Mouse (Mus musculus): Measurements from ENCODE around the gene Disp1. TPM values are rescaled to one million over a fixed set of nuclear protein-coding genes. Genes with fewer than 3 reads are reported as not detected.

Gene Disp1
- polyA plus RNA-seq, 1 experiment from 2014 or later: 7.7 TPM

DNA sequence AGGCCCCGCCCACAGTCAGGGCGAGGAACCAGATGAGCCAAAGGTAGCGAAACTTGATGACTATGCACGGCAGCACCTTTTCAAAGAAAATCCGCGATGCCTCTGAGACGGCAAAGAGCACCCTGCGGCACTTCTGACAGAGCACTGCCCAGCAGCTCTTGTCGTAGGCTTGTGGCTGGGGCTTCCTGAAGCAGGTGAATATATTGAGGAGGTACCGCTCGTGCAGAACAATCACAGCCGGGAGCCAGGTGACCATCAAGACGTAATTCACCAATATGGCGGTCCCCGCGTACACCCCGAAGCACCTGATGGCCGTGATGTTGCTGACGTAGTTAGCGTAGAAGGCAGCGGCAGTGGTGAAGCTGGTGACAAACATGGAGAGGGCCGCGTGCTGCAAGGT is 132.7 kb downstream of the Disp1 start:
- H3K4me2 ChIP-seq: no peak overlapping the region
- ATAC-seq (replicated peaks; ENCODE audit: low FRiP score): no peak

DNA sequence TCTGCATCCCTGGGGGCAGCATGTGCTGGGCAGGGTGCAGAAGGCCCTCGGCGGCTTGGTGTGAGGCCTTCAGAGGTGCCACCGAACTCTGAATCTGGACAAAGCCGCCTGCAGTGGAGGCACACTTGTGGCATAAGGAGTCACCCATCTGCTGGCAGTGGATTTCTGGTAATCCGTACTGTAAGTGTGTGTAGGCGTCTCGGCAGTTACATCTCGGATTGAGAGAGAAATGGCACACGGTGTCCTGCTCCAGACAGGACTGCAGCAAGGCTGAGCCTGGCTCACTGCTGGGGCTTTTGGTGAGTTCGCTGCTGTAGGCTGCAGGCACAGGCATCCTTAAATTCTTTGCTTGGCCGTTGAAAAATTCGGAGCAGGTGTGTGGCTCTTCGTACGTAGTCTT is 134.5 kb downstream of the Disp1 start:
- no peaks in the 10 kb centered on the region for H3K4me1 ChIP-seq (replicated peaks; ENCODE audit: control insufficient read depth, insufficient read depth, low read length)
- no peak overlapping the region for H3K4me3 ChIP-seq (ENCODE audit: low read depth, low read length)
- H3K27ac ChIP-seq (ENCODE audit: low read depth, low read length): no peak overlapping the region
- no peak overlapping the region for H3K9ac ChIP-seq (ENCODE audit: low read depth, low read length)
- no peak for DNase-seq (ENCODE audit: low spot score)
- no peak overlapping the region for H3K4me2 ChIP-seq
- ATAC-seq (replicated peaks; ENCODE audit: low FRiP score): no peak
- no peaks in the 10 kb centered on the region for H3K27me3 ChIP-seq (replicated peaks; ENCODE audit: control insufficient read depth, insufficient read depth, low read length)
- no peaks in the 10 kb centered on the region for H3K9me3 ChIP-seq (ENCODE audit: control insufficient read depth, low read length)
- WGBS: 92% methylated on average over 14 of the region's 14 CpGs
- H3K36me3 ChIP-seq (ENCODE audit: control insufficient read depth, insufficient read depth, low read length): peaks cover 19% of the 10 kb centered on the region

More for the DNA sequence above, 132.7 kb downstream of the Disp1 start:
- no peaks in the 10 kb centered on the region for H3K9me3 ChIP-seq (ENCODE audit: control insufficient read depth, low read length)
- 95% methylated on average over 23 of the region's 23 CpGs for whole genome bisulfite sequencing
- H3K27ac ChIP-seq (ENCODE audit: low read depth, low read length): no peak overlapping the region
- no peak overlapping the region for H3K9ac ChIP-seq (ENCODE audit: low read depth, low read length)
- no peaks in the 10 kb centered on the region for H3K4me1 ChIP-seq (replicated peaks; ENCODE audit: control insufficient read depth, insufficient read depth, low read length)
- H3K4me3 ChIP-seq (ENCODE audit: low read depth, low read length): no peak overlapping the region
- no peaks in the 10 kb centered on the region for H3K27me3 ChIP-seq (replicated peaks; ENCODE audit: control insufficient read depth, insufficient read depth, low read length)
- H3K36me3 ChIP-seq (ENCODE audit: control insufficient read depth, insufficient read depth, low read length): peaks cover 19% of the 10 kb centered on the region
- DNase-seq (ENCODE audit: low spot score): no peak

DNA sequence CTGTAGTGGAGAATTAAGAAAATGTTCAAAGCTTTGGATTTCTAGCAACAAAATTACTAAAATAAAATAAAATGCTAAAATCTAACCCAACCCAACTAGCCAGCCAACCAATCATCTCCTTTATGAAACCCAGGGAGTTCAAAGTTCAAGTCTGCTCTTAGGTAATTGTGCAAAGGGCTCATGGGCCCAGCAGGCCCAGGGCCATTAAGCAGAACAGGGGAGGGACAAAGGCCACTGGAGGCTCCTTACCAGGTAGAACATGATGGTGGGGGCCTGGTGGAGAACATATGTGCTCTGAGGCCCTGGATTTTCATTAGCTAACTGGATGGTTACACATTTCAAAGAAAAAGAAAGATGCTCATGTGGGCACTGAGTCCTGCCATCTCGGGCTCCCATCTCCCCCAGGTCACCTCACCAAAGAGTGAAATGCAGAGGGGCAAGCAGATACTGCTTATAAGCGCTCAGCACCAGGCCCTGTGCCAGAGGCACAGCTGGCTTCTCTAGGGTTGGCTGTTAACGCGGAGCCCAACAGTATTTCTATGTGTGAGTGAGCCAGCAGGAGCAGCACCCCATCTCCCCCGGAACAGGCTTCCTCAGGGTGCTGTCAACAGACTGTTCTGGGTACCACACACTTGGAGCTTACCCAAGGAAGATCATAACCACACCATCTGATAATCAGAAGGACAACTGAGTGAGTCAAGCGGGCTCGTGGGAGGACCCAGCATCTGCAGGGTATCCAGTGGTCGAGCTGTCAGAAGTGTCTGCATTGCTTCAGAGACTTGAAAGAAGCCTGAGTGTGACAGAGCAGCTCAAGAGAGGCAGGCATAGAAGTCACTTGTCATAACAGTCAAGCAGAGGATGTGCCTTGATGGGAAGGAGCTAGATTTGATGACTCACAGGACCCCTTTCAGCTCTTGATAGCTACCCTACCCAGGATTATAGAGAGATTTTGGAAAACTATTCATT is 137.0 kb downstream of the Disp1 start:
- DNase-seq (ENCODE audit: low spot score) (no peak), ATAC-seq (replicated peaks; ENCODE audit: low FRiP score) (no peak)
- 73% methylated on average over 8 of the region's 8 CpGs for WGBS
- Histone ChIP-seq H3K9ac (ENCODE audit: low read depth, low read length) (no peak overlapping the region), H3K4me2 (no peak overlapping the region), H3K4me1 (replicated peaks; ENCODE audit: control insufficient read depth, insufficient read depth, low read length) (no peaks in the 10 kb centered on the region), H3K36me3 (ENCODE audit: control insufficient read depth, insufficient read depth, low read length) (peaks cover 18% of the 10 kb centered on the region), H3K27ac (ENCODE audit: low read depth, low read length) (no peak overlapping the region), H3K4me3 (ENCODE audit: low read depth, low read length) (no peak overlapping the region), H3K27me3 (replicated peaks; ENCODE audit: control insufficient read depth, insufficient read depth, low read length) (no peaks in the 10 kb centered on the region), H3K9me3 (ENCODE audit: control insufficient read depth, low read length) (no peaks in the 10 kb centered on the region)

DNA sequence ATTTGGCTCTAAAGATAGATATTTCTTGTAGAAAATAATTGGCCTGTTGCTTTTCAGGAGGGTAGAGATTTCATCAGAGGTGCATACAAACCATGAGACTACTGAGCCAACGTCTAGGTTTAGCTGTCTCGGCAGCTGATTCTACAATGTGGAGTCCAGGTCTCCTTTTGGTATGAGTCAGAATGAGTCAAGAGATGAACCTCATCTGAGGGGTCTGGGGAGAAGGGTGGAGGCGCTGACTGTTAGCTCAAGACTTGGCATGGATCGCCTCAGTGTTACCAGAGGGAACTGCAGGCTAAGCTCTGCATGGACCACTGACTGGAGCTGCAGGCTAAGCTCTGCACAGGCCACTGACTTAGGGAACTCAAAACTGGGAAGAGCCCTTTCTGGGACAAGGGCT is 138.9 kb downstream of the Disp1 start:
- H3K4me2 ChIP-seq: no peak overlapping the region
- no peak overlapping the region for H3K9ac ChIP-seq (ENCODE audit: low read depth, low read length)
- no peak for ATAC-seq (replicated peaks; ENCODE audit: low FRiP score)
- no peaks in the 10 kb centered on the region; the same call in 1 of the 2 replicates for H3K36me3 ChIP-seq (ENCODE audit: control insufficient read depth, insufficient read depth, low read length)
- no peaks in the 10 kb centered on the region; the same call in 1 of the 2 replicates for H3K4me1 ChIP-seq (replicated peaks; ENCODE audit: control insufficient read depth, insufficient read depth, low read length)
- no peak overlapping the region for H3K4me3 ChIP-seq (ENCODE audit: low read depth, low read length)
- whole genome bisulfite sequencing: 86% methylated on average over 4 of the region's 4 CpGs
- H3K27ac ChIP-seq (ENCODE audit: low read depth, low read length): no peak overlapping the region
- H3K9me3 ChIP-seq (ENCODE audit: control insufficient read depth, low read length): no peaks in the 10 kb centered on the region
- no peak for DNase-seq (ENCODE audit: low spot score)
- no peaks in the 10 kb centered on the region for H3K27me3 ChIP-seq (replicated peaks; ENCODE audit: control insufficient read depth, insufficient read depth, low read length)

DNA sequence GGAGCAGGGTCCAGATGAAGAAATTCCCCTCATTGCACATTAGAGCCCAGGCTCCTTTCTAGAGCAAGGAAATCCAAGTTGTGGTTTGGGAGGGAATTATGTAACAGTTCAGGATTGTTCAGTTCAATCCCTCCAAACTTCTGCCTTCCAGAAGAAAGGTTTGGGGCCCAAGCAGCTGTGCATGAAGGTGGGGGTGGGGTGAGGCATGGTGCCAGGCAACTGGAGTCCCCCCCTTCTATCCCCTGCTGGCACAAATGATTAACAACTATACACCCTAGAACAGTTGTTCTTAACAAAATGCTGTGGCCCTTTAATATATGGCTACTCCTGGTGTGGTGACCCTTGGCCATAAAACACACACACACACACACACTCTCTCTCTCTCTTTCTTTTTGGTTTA is 140.2 kb downstream of the Disp1 start:
- Histone ChIP-seq H3K36me3 (ENCODE audit: control insufficient read depth, insufficient read depth, low read length) (no peaks in the 10 kb centered on the region), H3K9ac (ENCODE audit: low read depth, low read length) (no peak overlapping the region), H3K27ac (ENCODE audit: low read depth, low read length) (no peak overlapping the region), H3K4me2 (no peak overlapping the region), H3K9me3 (ENCODE audit: control insufficient read depth, low read length) (no peaks in the 10 kb centered on the region), H3K4me3 (ENCODE audit: low read depth, low read length) (no peak overlapping the region), H3K27me3 (replicated peaks; ENCODE audit: control insufficient read depth, insufficient read depth, low read length) (no peaks in the 10 kb centered on the region), H3K4me1 (replicated peaks; ENCODE audit: control insufficient read depth, insufficient read depth, low read length) (no peaks in the 10 kb centered on the region; the same call in 1 of the 2 replicates)
- DNase-seq (ENCODE audit: low spot score) (no peak), ATAC-seq (replicated peaks; ENCODE audit: low FRiP score) (no peak)

DNA sequence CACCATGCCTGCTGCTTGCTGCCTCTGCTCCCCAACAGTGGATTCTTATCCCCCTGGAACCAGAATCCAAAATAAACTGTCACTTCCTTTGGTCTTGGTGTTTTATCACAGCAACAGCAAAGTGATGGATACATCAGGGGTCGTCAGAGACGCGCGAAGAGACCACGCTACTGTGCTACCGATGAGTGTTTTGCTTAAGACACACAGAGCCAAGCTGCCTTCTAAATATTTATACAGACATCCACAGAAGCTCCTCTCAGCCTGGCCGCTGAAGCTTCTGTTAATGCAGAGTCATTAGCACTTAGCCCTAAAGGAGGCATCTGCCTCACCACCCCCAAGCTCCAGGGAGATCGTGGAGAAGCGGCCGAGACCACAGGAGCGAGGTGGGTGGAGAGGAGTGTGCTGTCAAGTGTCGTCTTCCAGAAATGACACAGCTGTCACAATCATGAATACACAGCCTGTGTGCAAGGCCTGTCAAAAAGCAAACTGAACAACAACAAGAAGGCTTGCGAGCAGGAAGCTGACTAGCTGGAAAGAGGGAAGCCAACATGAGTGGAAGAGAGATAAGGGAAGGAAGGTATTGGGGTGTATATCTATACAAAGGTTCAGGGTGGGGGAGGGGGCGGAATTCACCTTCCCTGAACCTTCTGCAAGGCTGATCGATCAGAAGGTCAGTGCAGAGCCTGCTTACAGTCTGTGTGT is 146.1 kb downstream of the Disp1 start:
- Histone ChIP-seq H3K4me3 (ENCODE audit: low read depth, low read length) (no peak overlapping the region), H3K36me3 (ENCODE audit: control insufficient read depth, insufficient read depth, low read length) (no peaks in the 10 kb centered on the region), H3K27ac (ENCODE audit: low read depth, low read length) (0 out of 2 replicates have a peak overlapping the region, but pooled peaks have one; percentile 11), H3K4me1 (replicated peaks; ENCODE audit: control insufficient read depth, insufficient read depth, low read length) (peaks cover 9% of the 10 kb centered on the region), H3K9me3 (ENCODE audit: control insufficient read depth, low read length) (no peaks in the 10 kb centered on the region), H3K27me3 (replicated peaks; ENCODE audit: control insufficient read depth, insufficient read depth, low read length) (no peaks in the 10 kb centered on the region), H3K4me2 (0 out of 2 replicates have a peak overlapping the region, but pooled peaks have one; percentile 23), H3K9ac (ENCODE audit: low read depth, low read length) (no peak overlapping the region)
- peak; percentile 45 for ATAC-seq (replicated peaks; ENCODE audit: low FRiP score)
- WGBS: 36% methylated on average over 15 of the region's 15 CpGs
- peak; percentile 45 for DNase-seq (ENCODE audit: low spot score)

DNA sequence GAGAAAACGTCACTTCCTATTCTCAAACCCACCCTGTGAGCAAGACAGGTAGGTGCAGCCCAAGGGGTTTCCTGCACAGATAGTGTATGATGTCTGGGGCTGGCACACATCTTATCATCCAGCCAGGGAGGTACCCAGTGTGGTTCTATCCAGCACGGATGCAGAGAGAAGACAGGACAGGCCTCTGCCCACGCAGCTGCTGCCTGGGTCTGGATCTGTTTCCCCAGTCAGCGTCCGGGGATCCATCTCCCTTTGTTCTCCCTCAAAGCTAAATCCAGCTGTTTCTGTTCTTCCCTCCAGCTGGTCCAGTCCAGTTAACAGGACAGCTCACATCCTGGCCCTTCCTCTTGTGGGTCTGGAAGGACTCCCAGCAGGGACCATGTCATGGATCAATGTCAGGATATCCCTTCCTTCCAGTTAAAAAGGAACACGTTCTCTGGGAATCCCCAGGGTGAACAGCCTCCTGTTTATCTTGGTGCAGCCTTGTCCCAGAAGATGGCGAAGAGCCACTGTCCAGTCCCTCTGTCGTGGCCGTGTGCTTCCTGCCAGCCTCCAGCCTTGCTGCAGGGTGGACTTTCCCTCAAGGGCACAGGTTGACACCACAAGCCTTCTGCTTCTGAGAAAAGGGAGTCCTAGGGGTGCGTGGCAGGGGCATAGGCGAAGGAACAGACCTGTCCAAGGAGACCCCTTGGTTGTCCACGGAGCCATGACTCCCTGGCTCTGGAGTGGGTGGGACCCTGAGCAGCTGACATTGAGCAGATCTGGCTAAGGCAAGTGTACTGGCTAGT is 148.9 kb downstream of the Disp1 start:
- H3K4me1 ChIP-seq (replicated peaks; ENCODE audit: control insufficient read depth, insufficient read depth, low read length): peaks cover 9% of the 10 kb centered on the region
- no peaks in the 10 kb centered on the region for H3K27me3 ChIP-seq (replicated peaks; ENCODE audit: control insufficient read depth, insufficient read depth, low read length)
- H3K9ac ChIP-seq (ENCODE audit: low read depth, low read length): no peak overlapping the region
- H3K36me3 ChIP-seq (ENCODE audit: control insufficient read depth, insufficient read depth, low read length): no peaks in the 10 kb centered on the region
- DNase-seq (ENCODE audit: low spot score) (no peak), ATAC-seq (replicated peaks; ENCODE audit: low FRiP score) (no peak)
- no peak overlapping the region for H3K27ac ChIP-seq (ENCODE audit: low read depth, low read length)
- 67% methylated on average over 12 of the region's 12 CpGs for WGBS
- no peak overlapping the region for H3K4me2 ChIP-seq
- no peak overlapping the region for H3K4me3 ChIP-seq (ENCODE audit: low read depth, low read length)
- H3K9me3 ChIP-seq (ENCODE audit: control insufficient read depth, low read length): no peaks in the 10 kb centered on the region

DNA sequence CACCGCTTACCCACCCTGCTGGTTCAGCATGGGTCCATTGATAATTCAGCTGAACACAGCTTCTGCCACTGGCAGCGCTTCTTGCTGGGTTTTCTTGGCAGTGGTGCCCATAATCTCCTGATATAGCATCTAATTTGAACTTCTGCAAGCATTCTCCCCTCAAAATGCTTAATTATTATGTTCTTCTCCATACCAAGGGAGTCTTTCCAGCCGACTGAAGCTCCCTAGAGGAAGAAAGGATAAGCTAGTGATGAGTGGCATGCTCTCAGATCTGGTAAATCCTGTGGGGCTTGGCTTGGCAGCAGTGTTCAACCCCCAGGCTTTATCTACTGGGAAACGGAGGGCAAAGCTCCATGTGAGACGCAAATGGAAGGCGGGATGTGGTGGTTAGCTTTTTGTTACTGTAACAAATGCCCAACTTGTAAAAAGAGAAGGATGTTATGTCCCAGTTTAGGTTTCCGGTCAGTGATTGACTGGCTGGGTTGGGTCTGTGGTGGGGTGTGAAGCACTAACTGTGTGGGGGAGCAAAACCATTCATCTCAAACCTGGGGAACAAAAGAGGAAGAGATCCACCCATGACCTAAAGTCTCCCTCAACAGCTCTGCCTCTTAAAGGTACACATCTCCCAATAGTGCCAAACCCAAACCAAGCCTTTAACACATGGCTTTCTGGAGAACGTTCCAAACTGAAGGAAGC is 151.2 kb downstream of the Disp1 start:
- ATAC-seq (replicated peaks; ENCODE audit: low FRiP score) (no peak), DNase-seq (ENCODE audit: low spot score) (no peak)
- no peak overlapping the region for H3K4me2 ChIP-seq
- WGBS: 70% methylated on average over 8 of the region's 8 CpGs
- no peak overlapping the region for H3K9ac ChIP-seq (ENCODE audit: low read depth, low read length)
- no peaks in the 10 kb centered on the region for H3K27me3 ChIP-seq (replicated peaks; ENCODE audit: control insufficient read depth, insufficient read depth, low read length)
- no peak overlapping the region for H3K27ac ChIP-seq (ENCODE audit: low read depth, low read length)
- peaks cover 2% of the 10 kb centered on the region for H3K4me1 ChIP-seq (replicated peaks; ENCODE audit: control insufficient read depth, insufficient read depth, low read length)
- no peaks in the 10 kb centered on the region for H3K36me3 ChIP-seq (ENCODE audit: control insufficient read depth, insufficient read depth, low read length)
- H3K4me3 ChIP-seq (ENCODE audit: low read depth, low read length): no peak overlapping the region
- no peaks in the 10 kb centered on the region for H3K9me3 ChIP-seq (ENCODE audit: control insufficient read depth, low read length)

All from liver, embryonic 11.5 days (tissue).